Mouse (Mus musculus): ENCODE results near the gene Gm17018. TPM values are rescaled to one million over a fixed set of nuclear protein-coding genes. Genes with fewer than 3 reads are reported as not detected.

The Gm17018 gene
- polyA plus RNA-seq, 1 experiment: 32.0 TPM

DNA sequence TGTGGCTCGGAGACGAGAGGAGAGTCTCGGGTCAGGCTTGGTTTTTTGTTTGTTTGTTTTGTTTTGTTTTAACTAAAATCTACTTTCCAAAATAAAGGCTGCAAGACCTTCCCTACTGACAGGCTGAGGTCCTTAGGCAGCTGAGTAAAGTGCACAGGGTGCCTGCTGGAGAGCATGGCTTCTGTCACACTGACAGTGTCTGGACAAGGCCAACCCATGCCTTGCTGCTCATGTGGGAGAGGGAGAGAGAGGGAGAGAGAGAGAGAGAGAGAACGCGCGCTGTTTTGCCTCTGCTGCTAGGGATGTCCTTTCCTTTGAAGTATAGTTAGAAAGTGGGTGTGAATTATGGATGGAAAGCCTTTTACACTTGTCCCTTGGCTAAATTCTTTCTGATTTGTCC, 28.9 kb upstream of the Gm17018 start:
- Histone ChIP-seq H3K4me1 (peaks cover 34% of the 10 kb centered on the region), H3K9me3 (no peaks in the 10 kb centered on the region), H3K27me3 (replicated peaks) (peaks cover 21% of the 10 kb centered on the region), H3K4me3 (replicated peaks) (no peak overlapping the region), H3K36me3 (replicated peaks; ENCODE audit: low read length) (peaks cover 46% of the 10 kb centered on the region)
- no peak for TF ChIP-seq FLI1 (IDR thresholded peaks at IDR 0.05; ENCODE audit: low read length)
- TF ChIP-seq GATA1 (IDR thresholded peaks at IDR 0.05; ENCODE audit: borderline replicate concordance, low read length): no peak

DNA sequence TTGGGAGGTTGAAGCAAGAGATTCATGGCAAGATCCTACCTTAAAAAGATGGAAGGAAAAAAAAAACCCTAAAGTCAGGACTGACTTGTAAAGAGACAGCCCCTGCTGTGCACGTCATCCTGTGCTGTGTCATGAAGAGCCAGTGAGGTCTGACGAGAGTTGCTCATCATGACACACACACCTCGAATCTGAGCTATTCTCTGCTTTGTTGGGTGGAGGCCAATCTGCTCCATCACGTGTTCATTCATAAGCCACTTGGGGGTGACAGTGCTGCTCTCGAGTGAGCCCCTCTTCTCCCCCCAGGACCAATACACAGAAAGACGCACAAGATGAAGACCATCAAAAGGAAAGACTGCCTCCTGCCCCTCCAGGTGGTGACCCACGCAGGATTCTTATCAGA, 26.8 kb upstream of the Gm17018 start:
- Histone ChIP-seq H3K36me3 (replicated peaks; ENCODE audit: low read length) (peaks cover 25% of the 10 kb centered on the region), H3K27me3 (replicated peaks) (peaks cover 24% of the 10 kb centered on the region), H3K9me3 (no peaks in the 10 kb centered on the region), H3K4me1 (peaks cover 27% of the 10 kb centered on the region), H3K4me3 (replicated peaks) (no peak overlapping the region)
- TF ChIP-seq GATA1 (IDR thresholded peaks at IDR 0.05; ENCODE audit: borderline replicate concordance, low read length) (no peak), FLI1 (IDR thresholded peaks at IDR 0.05; ENCODE audit: low read length) (no peak)

DNA sequence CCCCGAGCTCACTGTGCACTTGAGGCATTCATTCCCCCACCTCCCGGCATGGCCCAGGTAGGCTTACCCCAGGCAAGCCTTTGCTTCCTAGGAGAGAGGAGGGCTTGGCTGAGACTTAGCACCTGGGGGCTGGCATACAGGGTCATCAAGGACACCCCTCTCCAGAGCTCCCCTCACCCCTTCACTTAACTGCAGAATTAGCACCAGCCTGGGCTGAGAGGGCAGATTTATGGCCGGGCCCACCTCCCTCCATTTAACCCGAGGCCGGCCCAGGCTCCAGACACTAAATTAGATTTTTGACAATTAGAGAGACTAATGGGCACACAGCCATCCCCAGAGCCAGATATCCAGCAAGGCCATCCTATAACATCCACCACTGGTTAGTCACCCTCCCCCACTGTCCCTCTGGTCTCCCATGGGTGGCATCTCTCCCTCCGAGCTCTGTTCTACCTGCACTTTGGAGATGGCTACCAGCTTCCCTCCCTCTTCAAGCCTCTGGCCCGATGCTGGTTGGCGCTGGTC, 25.1 kb upstream of the Gm17018 start:
- peaks cover 17% of the 10 kb centered on the region for H3K4me1 ChIP-seq
- no peak for TF ChIP-seq FLI1 (IDR thresholded peaks at IDR 0.05; ENCODE audit: low read length)
- TF ChIP-seq GATA1 (IDR thresholded peaks at IDR 0.05; ENCODE audit: borderline replicate concordance, low read length): no peak
- peaks cover 9% of the 10 kb centered on the region for H3K36me3 ChIP-seq (replicated peaks; ENCODE audit: low read length)
- peaks cover 35% of the 10 kb centered on the region for H3K27me3 ChIP-seq (replicated peaks)
- H3K9me3 ChIP-seq: no peaks in the 10 kb centered on the region
- no peak overlapping the region for H3K4me3 ChIP-seq (replicated peaks)

DNA sequence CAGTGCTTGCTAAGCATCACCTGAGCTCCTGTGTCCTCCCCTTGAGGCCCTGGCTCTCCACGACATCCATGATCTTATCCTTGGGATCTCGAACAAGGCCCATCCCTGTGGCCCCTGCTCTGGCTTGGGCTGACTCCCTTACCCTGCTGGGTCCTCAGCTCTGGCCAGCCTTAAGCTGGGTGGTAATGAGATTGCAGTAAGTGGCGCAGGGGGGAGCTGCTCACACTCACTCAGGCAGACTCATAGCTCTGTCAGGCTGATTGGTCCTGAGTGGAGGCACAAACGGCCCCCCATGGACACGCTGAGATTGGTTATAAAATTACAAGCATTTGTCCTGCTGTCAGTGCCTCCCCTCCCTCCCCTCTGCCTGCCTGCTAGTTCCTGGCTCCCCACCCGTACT, 24.5 kb upstream of the Gm17018 start:
- peaks cover 40% of the 10 kb centered on the region for H3K27me3 ChIP-seq (replicated peaks)
- TF ChIP-seq FLI1 (IDR thresholded peaks at IDR 0.05; ENCODE audit: low read length) (no peak), GATA1 (IDR thresholded peaks at IDR 0.05; ENCODE audit: borderline replicate concordance, low read length) (no peak)
- H3K9me3 ChIP-seq: no peaks in the 10 kb centered on the region
- H3K36me3 ChIP-seq (replicated peaks; ENCODE audit: low read length): peaks cover 2% of the 10 kb centered on the region
- H3K4me1 ChIP-seq: peaks cover 11% of the 10 kb centered on the region
- H3K4me3 ChIP-seq (replicated peaks): no peak overlapping the region

- H3K4me1 ChIP-seq: peaks cover 22% of the 10 kb centered on the region
- H3K36me3 ChIP-seq (replicated peaks; ENCODE audit: low read length): no peaks in the 10 kb centered on the region
- H3K27me3 ChIP-seq (replicated peaks): peaks cover 51% of the 10 kb centered on the region
- H3K4me3 ChIP-seq (replicated peaks): no peak overlapping the region
- TF ChIP-seq FLI1 (IDR thresholded peaks at IDR 0.05; ENCODE audit: low read length): no peak
- TF ChIP-seq GATA1 (IDR thresholded peaks at IDR 0.05; ENCODE audit: borderline replicate concordance, low read length): no peak
- H3K9me3 ChIP-seq: no peaks in the 10 kb centered on the region
These were observed 22.9 kb upstream of the Gm17018 start for GRCm38 (mm10) chr19:45537505-45537904.

DNA sequence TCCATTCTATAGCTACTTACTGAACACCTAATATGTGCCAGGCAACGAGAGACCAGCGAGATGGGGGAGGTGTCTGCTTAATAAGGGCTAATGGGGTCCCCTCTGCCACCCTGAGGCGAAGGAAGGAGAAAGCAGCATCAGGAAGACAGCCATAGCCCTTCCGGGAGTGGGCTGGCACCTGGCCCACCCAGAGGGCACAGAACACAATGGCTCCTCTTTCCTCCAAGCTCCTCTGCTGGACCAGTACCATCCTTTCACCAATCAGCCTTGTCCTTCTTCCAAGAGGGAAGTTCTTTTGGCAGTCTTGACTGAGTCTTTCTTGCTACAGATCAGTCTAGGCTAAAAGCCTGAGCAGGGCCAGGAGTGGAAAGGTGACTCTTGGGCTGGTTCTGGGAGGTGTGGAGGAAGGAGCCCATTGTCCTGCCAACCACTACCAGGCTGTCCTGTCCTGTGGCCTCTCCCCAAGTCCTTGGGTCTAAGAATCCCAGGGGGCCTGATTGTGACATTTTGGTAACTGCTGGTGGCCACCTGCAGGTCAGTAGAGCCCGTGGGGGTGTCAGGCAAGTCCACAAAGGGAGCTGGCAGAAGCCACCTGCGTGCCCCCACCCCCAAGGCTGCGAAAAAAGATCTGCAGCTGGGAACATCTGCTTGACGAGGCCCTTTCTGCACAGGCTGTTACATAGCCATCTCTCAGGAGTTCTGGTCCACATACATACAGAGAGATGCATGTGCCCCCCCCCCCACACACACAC, 19.6 kb upstream of the Gm17018 start:
- TF ChIP-seq FLI1 (IDR thresholded peaks at IDR 0.05; ENCODE audit: low read length): no peak
- no peak for TF ChIP-seq GATA1 (IDR thresholded peaks at IDR 0.05; ENCODE audit: borderline replicate concordance, low read length)
- H3K27me3 ChIP-seq (replicated peaks): peaks cover 71% of the 10 kb centered on the region
- no peak overlapping the region for H3K4me3 ChIP-seq (replicated peaks)
- no peaks in the 10 kb centered on the region for H3K9me3 ChIP-seq
- H3K4me1 ChIP-seq: peaks cover 45% of the 10 kb centered on the region
- no peaks in the 10 kb centered on the region for H3K36me3 ChIP-seq (replicated peaks; ENCODE audit: low read length)

- Histone ChIP-seq H3K36me3 (replicated peaks; ENCODE audit: low read length) (no peaks in the 10 kb centered on the region), H3K4me1 (peaks cover 45% of the 10 kb centered on the region), H3K4me3 (replicated peaks) (peak overlapping the region; percentile 91), H3K27me3 (replicated peaks) (peaks cover 72% of the 10 kb centered on the region), H3K9me3 (no peaks in the 10 kb centered on the region)
- TF ChIP-seq FLI1 (IDR thresholded peaks at IDR 0.05; ENCODE audit: low read length): no peak
- TF ChIP-seq GATA1 (IDR thresholded peaks at IDR 0.05; ENCODE audit: borderline replicate concordance, low read length): no peak
These were observed 18.9 kb upstream of the Gm17018 start for GRCm38 (mm10) chr19:45541409-45542041.

GRCm38 (mm10) chr19:45542061-45542460, 18.4 kb upstream of the Gm17018 start:
- Histone ChIP-seq H3K4me3 (replicated peaks) (peak overlapping the region; percentile 91), H3K27me3 (replicated peaks) (peaks cover 76% of the 10 kb centered on the region), H3K4me1 (peaks cover 45% of the 10 kb centered on the region)

DNA sequence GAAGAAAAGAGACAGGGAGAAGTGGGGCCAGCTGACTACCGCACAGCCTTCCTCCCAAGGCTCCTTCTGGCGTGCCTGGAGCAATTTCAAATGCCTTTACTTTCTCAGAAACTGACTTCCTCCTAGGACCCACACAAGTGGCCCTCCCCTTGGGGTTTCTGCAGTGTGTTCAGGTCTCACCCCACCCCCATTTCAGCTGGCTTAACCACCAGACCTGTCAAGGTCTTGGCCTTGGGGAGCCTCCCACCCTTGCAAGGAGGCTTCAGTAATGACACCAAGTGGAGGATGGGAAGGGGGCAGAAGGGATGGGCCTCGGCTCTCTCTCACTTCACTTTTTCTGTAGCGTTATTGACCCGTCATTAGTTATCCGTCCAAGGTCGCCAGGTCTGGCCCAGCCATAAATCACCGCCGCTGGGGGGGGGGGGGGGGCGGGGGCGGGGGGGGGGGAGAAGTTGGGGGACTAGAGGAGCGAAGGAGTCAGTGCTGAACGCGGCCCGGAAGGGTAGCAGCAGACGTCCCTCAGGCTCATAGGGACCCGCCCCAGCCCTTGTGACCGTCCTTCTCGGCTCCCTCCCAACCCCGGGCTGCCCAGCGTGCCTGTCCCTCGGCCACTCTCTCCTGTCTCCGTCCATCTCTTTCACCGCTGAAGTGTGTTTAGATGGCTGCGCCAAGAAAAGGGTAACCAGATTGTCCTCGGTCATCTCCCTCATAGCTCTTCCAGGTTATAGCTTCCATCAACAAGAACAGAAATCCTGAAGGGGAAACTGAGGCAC, 16.1 kb upstream of the Gm17018 start:
- Histone ChIP-seq H3K9me3 (no peaks in the 10 kb centered on the region), H3K27me3 (replicated peaks) (peaks cover 85% of the 10 kb centered on the region), H3K36me3 (replicated peaks; ENCODE audit: low read length) (no peaks in the 10 kb centered on the region), H3K4me3 (replicated peaks) (peak overlapping the region; percentile 92), H3K4me1 (peaks cover 48% of the 10 kb centered on the region)
- TF ChIP-seq FLI1 (IDR thresholded peaks at IDR 0.05; ENCODE audit: low read length) (no peak), GATA1 (IDR thresholded peaks at IDR 0.05; ENCODE audit: borderline replicate concordance, low read length) (no peak)

More at GRCm38 (mm10) chr19:45542061-45542460, 18.4 kb upstream of the Gm17018 start:
- H3K36me3 ChIP-seq (replicated peaks; ENCODE audit: low read length): no peaks in the 10 kb centered on the region
- TF ChIP-seq GATA1 (IDR thresholded peaks at IDR 0.05; ENCODE audit: borderline replicate concordance, low read length) (no peak), FLI1 (IDR thresholded peaks at IDR 0.05; ENCODE audit: low read length) (no peak)
- no peaks in the 10 kb centered on the region for H3K9me3 ChIP-seq

Measured in megakaryocyte, embryonic 14.5 days (primary cell).